Mouse (Mus musculus) cerebellum, adult 2 months (tissue): Measurements from ENCODE around the gene Aqp12. TPM values are rescaled to one million over a fixed set of nuclear protein-coding genes. Genes with fewer than 3 reads are reported as not detected.
"Not testable (repeated sequence)": the region's sequence is repeated elsewhere in the genome, so short reads cannot be mapped to it uniquely, and the experiment has no call there.

Source experiments
- DNase-seq, 2 experiments: peaks; one replicate each; pipeline ENCODE4 v3.0.0; 2021
- H3K27ac ChIP-seq: fragments of 200-500 bp; 2 replicates; pipeline ENCODE4 v1.5.1; 2012; ENCODE audit warnings: low read length, control low read depth, inconsistent platforms; ENCODE audit not compliant: insufficient read depth
- H3K27me3 ChIP-seq: fragments of 200-500 bp; 2 replicates; pipeline ENCODE4 v1.6.1; 2012; ENCODE audit warnings: inconsistent platforms, mild to moderate bottlenecking, low read length, moderate library complexity; ENCODE audit not compliant: control insufficient read depth, insufficient read depth
- H3K4me1 ChIP-seq: fragments of 200-500 bp; 2 replicates; pipeline ENCODE4 v1.6.1; 2011; ENCODE audit warnings: low read length; ENCODE audit not compliant: control insufficient read depth, insufficient read depth
- H3K4me3 ChIP-seq: fragments of 200-500 bp; replicated peaks from 2 replicates; pipeline ENCODE3; 2011; ENCODE audit warnings: mild to moderate bottlenecking, low read depth, low read length, control low read depth; ENCODE audit not compliant: insufficient read depth
- CTCF ChIP-seq: fragments of 200-500 bp; IDR thresholded peaks from 2 replicates; pipeline ENCODE4 v1.5.1; 2011; ENCODE audit warnings: low read depth, mild to moderate bottlenecking, control low read depth, low read length, moderate library complexity, borderline replicate concordance; ENCODE audit not compliant: insufficient read depth
- POLR2A ChIP-seq: fragments of 200-500 bp; IDR thresholded peaks from 2 replicates; pipeline ENCODE4 v1.6.1; 2011; ENCODE audit warnings: low read length, control low read depth, borderline replicate concordance; ENCODE audit not compliant: insufficient read depth
- WGBS: fragments of 180-500 bp; shearing (Covaris S2); methylation state at CpG from one replicate; pipeline ENCODE4 v1.1.7; 2018; 5-methylcytosine and 5-hydroxymethylcytosine counted together
- polyA plus RNA-seq: library from polyadenylated mRNA; depleted of rRNA; stranded (reverse); fragments of >200 nt; gene quantifications from 2 replicates; pipeline ENCODE4 v1.2.3, GENCODE M21; 2012; rRNA removed

The Aqp12 gene
- polyA plus RNA-seq = not detected in 2 replicates

- Histone ChIP-seq H3K27ac (no peak within 1 kb of the TSS), H3K4me1 (no peaks in the 10 kb centered on the region), H3K27me3 (no peaks in the 10 kb centered on the region), H3K4me3 (no peak within 1 kb of the TSS)
- no peak for TF ChIP-seq CTCF
- TF ChIP-seq POLR2A = no peak
- no peak for DNase-seq
- 43% methylated on average over 7 of the region's 7 CpGs for WGBS
Measured at GRCm38 (mm10) chr1:93006061-93006460, at the start of gene Aqp12. Gene Aqp12 (plus strand): TSS chr1:93006334.

- peak; percentile 60 to 79 for DNase-seq
- WGBS = 9% methylated on average over 11 of the region's 11 CpGs
- H3K4me1 ChIP-seq, H3K4me3 ChIP-seq, H3K27me3 ChIP-seq, H3K27ac ChIP-seq: not testable (repeated sequence)
- peak; percentile 42; the same call in 1 of the 2 replicates for TF ChIP-seq CTCF
Measured at GRCm38 (mm10) chr1:92956571-92957335, 49.4 kb upstream of the Aqp12 start.

- no peak overlapping the region for H3K27ac ChIP-seq
- 69% methylated on average over 1 of the region's 1 CpGs for WGBS
- H3K27me3 ChIP-seq = no peaks in the 10 kb centered on the region
- H3K4me1 ChIP-seq = no peaks in the 10 kb centered on the region
- no peak overlapping the region for H3K4me3 ChIP-seq
- DNase-seq = no peak
- TF ChIP-seq POLR2A (no peak), CTCF (no peak)
Measured at GRCm38 (mm10) chr1:92958999-92959398, 47.1 kb upstream of the Aqp12 start.

DNA sequence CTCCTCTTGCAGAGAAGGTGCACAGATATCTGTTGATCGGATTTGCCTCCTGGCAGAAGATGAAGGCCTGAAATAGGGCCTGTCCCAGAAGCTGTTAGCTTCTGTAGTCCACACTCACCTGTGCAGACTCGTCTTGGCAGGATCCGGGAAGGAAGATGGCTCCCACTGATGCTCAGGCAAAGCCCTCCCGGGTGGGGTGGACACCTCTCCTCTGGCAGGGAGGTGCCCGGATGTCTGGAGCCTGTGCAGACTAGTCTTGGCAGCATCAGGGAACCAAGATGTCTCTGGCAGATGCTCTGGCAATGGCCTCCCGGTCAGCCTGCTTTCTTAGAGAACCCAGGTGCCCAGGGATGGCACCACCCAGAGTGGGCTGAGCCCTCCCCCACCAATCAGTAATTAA lies 35.3 kb upstream of the Aqp12 start:
- 55% methylated on average over 6 of the region's 6 CpGs for WGBS
- not testable (repeated sequence) for DNase-seq, H3K4me3 ChIP-seq, H3K27me3 ChIP-seq, H3K27ac ChIP-seq, H3K4me1 ChIP-seq

- Histone ChIP-seq H3K4me3 (no peak overlapping the region), H3K4me1 (peaks cover 8% of the 10 kb centered on the region), H3K27me3 (no peaks in the 10 kb centered on the region), H3K27ac (no peak overlapping the region)
- DNase-seq = no peak
- TF ChIP-seq POLR2A (no peak), CTCF (no peak)
- 97% methylated on average over 7 of the region's 7 CpGs for WGBS
Measured at GRCm38 (mm10) chr1:92971879-92972795, 34.0 kb upstream of the Aqp12 start.

GRCm38 (mm10) chr1:92972854-92973253 lies 33.3 kb upstream of the Aqp12 start:
- no peak for TF ChIP-seq CTCF
- TF ChIP-seq POLR2A = no peak
- no peaks in the 10 kb centered on the region for H3K27me3 ChIP-seq
- no peak overlapping the region for H3K4me3 ChIP-seq
- DNase-seq = peak in 1 of 2 experiments; percentile 18
- H3K27ac ChIP-seq = no peak overlapping the region
- H3K4me1 ChIP-seq = peaks cover 8% of the 10 kb centered on the region
- 55% methylated on average over 1 of the region's 1 CpGs for WGBS

DNA sequence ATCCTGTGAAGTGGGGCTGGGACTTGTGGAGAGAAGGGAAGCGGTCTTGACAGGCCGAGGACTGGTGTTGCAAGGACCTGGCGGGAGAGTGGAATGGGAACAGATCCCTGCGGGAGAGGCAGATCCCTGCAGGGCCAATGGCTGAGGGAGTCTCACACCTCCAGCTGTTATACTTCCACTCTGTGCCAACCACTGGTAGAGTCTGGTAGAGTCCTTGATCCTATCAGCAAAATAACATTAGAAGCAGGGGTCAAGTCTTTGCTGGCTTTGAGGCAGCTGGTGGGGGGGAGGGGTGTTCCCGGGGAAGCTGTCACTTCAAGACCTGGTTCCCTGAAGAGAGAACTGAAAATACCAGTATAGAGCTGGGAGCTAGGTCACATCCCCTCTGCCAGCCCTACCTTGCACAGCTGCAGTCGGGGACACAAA lies 30.0 kb upstream of the Aqp12 start:
- H3K4me3 ChIP-seq = no peak overlapping the region
- TF ChIP-seq POLR2A (no peak), CTCF (no peak)
- peaks cover 8% of the 10 kb centered on the region for H3K4me1 ChIP-seq
- no peak for DNase-seq
- no peak overlapping the region for H3K27ac ChIP-seq
- 42% methylated on average over 6 of the region's 6 CpGs for WGBS
- no peaks in the 10 kb centered on the region for H3K27me3 ChIP-seq

DNA sequence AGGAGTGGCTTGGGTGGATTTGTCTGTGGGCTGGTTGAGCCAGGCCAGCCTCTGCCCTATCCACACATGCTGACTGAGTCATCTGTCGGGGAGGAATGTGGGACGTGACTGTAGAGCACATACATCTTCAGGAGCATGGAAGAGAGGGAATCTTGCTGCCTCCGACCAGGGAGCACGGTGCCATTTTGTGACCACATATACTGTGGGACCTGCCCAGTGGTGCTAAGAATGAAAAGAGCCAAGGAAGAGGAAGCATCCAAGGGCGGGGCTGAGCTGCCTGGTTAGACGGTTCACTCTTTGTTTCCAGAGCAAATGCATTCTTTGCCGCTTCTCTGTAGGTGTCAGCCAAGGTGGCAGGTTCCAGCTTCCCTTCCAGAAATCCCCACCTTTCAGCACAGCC lies 27.5 kb upstream of the Aqp12 start:
- H3K27ac ChIP-seq = no peak overlapping the region
- no peak overlapping the region for H3K4me3 ChIP-seq
- H3K4me1 ChIP-seq = peaks cover 22% of the 10 kb centered on the region
- TF ChIP-seq POLR2A (no peak), CTCF (no peak)
- DNase-seq = no peak
- H3K27me3 ChIP-seq = no peaks in the 10 kb centered on the region
- 82% methylated on average over 7 of the region's 7 CpGs for WGBS
